Mouse (Mus musculus) embryonic facial prominence, embryonic 15.5 days (tissue): Measurements from ENCODE around the gene Aff1. TPM values are rescaled to one million over a fixed set of nuclear protein-coding genes. Genes with fewer than 3 reads are reported as not detected.

Experiments
- ATAC-seq: fragments of 200-750 bp; cut with Nextera tagmentation; 2 replicates; pipeline ENCODE4 v1.8.0; 2017; ENCODE audit warnings: low read depth, moderate TSS enrichment; ENCODE audit not compliant: insufficient number of reproducible peaks, low FRiP score, low TSS enrichment
- H3K27ac ChIP-seq: fragments of 300-500 bp; sonication (generic); replicated peaks from 2 replicates; pipeline ENCODE4 v1.5.1; 2015; ENCODE audit warnings: mild to moderate bottlenecking, inconsistent platforms
- H3K27me3 ChIP-seq: fragments of 300-500 bp; sonication (generic); 2 replicates; pipeline ENCODE4 v1.6.1; 2015; ENCODE audit warnings: inconsistent platforms
- H3K36me3 ChIP-seq: fragments of 300-500 bp; sonication (generic); 2 replicates; pipeline ENCODE4 v1.6.1; 2015; ENCODE audit warnings: mild to moderate bottlenecking, inconsistent platforms
- H3K4me1 ChIP-seq: fragments of 300-500 bp; sonication (generic); 2 replicates; pipeline ENCODE4 v1.6.1; 2015; ENCODE audit warnings: inconsistent platforms
- H3K4me2 ChIP-seq: fragments of 300-500 bp; sonication (generic); replicated peaks from 2 replicates; pipeline ENCODE4 v1.6.1; 2015; ENCODE audit warnings: mild to moderate bottlenecking, inconsistent platforms
- H3K4me3 ChIP-seq: fragments of 300-500 bp; sonication (generic); replicated peaks from 2 replicates; pipeline ENCODE4 v1.5.1; 2015; ENCODE audit warnings: mild to moderate bottlenecking, inconsistent platforms
- H3K9ac ChIP-seq: fragments of 300-500 bp; sonication (generic); 2 replicates; pipeline ENCODE4 v1.6.1; 2015; ENCODE audit warnings: inconsistent platforms
- H3K9me3 ChIP-seq: fragments of 300-500 bp; sonication (generic); replicated peaks from 2 replicates; pipeline ENCODE4 v1.6.1; 2016; ENCODE audit warnings: inconsistent platforms
- WGBS: fragments of 180-500 bp; shearing (Covaris S2); methylation state at CpG from one replicate; pipeline ENCODE4 v1.1.7; 2015; 5-methylcytosine and 5-hydroxymethylcytosine counted together
- polyA plus RNA-seq: library from polyadenylated mRNA; unstranded; fragments of >200 nt; fragmentation: Nextera tagmentation; extraction: Ambion mirVana; gene quantifications from 2 replicates; pipeline ENCODE4 v1.2.1, GENCODE M21; 2015

The Aff1 gene
- polyA plus RNA-seq, 1 experiment from 2014 or later: 7.1 TPM

DNA sequence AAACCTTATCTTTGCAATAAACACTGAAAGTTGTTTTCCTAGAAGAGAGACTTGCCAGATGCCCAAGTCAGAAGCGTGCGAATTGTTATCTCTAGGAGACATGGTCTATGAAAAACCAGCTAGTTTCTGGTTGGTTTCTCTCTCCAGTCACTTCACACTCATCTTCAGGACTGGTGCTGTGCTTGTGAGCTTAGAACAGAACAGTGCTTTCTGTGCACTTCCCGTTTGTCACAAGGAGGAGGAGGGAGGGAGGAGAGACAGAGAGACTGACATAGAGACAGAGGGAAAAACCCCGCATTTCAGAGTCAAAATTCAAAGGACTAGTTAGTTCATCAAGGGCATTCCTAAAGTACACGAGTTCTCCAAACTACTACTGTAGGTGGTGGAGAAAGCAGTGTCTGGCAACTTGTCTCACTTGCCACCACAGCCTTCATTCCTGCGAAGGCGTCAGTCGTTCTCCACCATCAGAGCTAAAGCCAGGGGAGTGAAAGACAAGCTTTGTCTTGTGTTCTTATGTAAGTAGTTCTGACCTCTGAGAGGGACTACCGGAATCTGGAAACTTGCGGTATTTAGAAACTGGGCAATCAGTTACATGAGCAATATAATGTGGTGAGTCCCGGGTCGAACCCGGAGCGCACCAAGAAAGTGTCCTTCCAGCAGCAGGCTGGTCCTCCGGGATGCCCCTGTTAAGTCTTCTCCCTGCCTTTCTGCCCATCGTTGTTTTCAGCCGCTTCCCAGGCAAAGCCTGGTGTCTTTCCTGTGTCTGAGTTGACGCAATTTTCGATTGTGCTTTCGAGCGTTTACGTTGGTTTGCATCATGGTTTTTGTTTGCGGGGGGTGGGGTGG, 60.7 kb downstream of the Aff1 start:
- peak overlapping the region; percentile 62 for H3K4me2 ChIP-seq
- peak overlapping the region; percentile 12 for H3K9ac ChIP-seq
- no peaks in the 10 kb centered on the region for H3K36me3 ChIP-seq
- H3K4me1 ChIP-seq: peaks cover 18% of the 10 kb centered on the region
- H3K27me3 ChIP-seq: no peaks in the 10 kb centered on the region
- no peaks in the 10 kb centered on the region for H3K9me3 ChIP-seq
- ATAC-seq: no peak
- H3K4me3 ChIP-seq: peak overlapping the region; percentile 77
- WGBS: 3% methylated on average over 23 of the region's 23 CpGs
- H3K27ac ChIP-seq: peak overlapping the region; percentile 97

DNA sequence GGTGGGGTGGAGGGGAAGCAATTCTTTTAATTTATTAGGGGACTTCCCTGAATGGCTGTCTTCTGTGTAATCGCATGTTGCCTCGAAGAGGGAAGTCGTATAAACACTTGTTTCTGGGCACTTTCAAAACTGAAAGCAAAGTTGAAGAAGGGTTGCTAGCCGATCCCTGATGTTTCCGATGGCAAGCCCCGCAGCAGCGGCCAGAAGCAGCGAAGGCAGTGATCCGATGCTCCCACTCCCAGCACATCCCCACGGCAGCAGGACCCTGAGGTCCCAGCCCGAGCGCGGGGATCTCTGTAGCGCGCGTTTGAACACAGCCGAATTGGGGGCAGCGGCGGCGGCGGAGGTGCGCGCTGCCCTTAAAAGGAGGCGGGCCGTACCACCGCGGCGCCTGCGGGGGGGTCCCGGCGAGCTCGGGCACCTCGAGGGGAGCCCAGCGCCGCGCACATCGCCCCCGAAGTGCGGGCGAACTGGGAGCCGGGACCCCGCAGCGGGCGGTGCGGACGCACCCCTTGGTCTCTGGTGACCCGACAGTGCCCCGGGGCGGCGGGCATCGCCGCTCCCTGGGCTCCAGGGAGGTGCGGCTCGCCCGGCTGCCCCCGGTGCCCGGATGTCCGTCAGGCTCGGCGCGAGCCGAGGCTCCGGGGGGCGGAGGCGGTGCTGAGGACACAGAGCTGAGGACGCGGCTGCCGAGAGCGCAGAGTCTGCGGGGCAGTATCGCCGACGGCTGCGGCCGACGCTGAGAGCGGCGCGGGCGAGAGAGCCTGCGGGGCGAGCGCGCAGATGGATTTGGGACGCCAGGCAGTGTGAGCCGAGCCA, 61.5 kb downstream of the Aff1 start:
- H3K4me3 ChIP-seq: peak overlapping the region; percentile 77
- WGBS: under 1% methylated on average over 83 of the region's 86 CpGs
- H3K4me2 ChIP-seq: peak overlapping the region; percentile 62
- no peaks in the 10 kb centered on the region for H3K27me3 ChIP-seq
- no peaks in the 10 kb centered on the region for H3K36me3 ChIP-seq
- peak overlapping the region; percentile 70 for H3K9ac ChIP-seq
- H3K9me3 ChIP-seq: no peaks in the 10 kb centered on the region
- peak overlapping the region; percentile 97 for H3K27ac ChIP-seq
- peaks cover 18% of the 10 kb centered on the region for H3K4me1 ChIP-seq
- ATAC-seq: peak; percentile 93

DNA sequence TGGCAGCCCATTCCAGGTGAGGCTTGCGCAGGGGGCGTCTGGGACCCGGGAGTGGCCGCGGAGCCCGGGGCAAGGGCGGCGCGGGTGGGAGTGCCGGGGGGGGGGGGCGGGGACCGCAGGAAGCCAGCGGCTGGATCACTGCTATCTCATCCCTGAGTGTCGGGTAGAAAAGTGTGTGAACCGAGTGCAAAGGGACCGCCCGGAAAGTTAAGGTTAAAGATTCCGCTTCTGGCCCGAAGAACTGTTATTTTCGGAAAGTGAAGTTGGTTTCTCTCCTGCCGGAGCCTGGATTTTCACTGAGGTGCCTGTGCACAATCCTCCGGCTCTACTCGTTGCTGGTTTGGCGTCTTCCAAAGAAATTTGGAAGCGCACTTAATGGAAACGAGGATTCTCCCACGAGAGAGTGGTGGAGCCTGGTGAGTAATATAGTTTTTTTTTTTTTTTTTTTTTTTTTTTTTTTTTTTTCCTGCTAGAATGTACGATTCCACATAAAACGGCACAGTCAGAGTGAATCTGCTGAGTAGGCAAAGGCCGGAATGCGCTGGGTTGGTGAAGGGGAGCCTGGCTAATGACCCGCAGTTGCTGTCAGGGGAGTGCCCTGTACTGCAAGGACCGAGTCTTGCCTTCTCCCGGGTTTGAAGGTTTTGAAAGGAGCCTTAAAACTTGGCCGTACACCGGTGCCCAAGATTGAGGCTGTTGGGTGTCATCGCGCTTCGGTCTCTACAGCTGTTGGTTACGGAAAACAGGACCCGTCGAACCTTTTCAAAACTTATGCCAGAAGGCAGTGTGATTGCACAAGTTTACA, 62.4 kb downstream of the Aff1 start:
- Histone ChIP-seq H3K36me3 (no peaks in the 10 kb centered on the region), H3K27me3 (no peaks in the 10 kb centered on the region), H3K4me3 (peak overlapping the region; percentile 77), H3K9ac (peak overlapping the region; percentile 70), H3K4me1 (peaks cover 18% of the 10 kb centered on the region), H3K9me3 (no peaks in the 10 kb centered on the region), H3K4me2 (peak overlapping the region; percentile 62), H3K27ac (peak overlapping the region; percentile 97)
- 3% methylated on average over 31 of the region's 42 CpGs for WGBS
- peak; percentile 58 for ATAC-seq

DNA sequence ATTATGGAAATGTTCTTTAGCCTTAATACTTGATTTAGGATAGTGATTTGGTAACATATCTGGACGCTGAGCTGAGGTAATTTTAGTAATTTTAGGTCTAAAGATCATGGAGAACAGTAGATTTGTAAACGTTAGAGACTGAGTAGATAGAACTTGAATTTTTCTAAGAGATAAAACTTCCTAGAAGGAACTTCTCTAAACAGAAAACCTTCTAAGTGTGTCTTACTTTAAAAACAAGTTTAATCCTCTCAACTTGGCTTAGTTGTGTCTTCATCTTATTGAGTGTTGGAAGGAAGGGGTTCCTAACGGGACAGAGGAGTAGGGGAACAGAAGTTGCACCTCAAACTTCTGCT, 62.9 kb downstream of the Aff1 start:
- Histone ChIP-seq H3K4me1 (peaks cover 17% of the 10 kb centered on the region), H3K27me3 (no peaks in the 10 kb centered on the region), H3K27ac (no peak overlapping the region), H3K9ac (no peak overlapping the region), H3K4me3 (peak overlapping the region; percentile 77), H3K9me3 (no peaks in the 10 kb centered on the region), H3K36me3 (no peaks in the 10 kb centered on the region), H3K4me2 (peak overlapping the region; percentile 62)
- WGBS: 49% methylated on average over 3 of the region's 3 CpGs
- ATAC-seq: no peak

DNA sequence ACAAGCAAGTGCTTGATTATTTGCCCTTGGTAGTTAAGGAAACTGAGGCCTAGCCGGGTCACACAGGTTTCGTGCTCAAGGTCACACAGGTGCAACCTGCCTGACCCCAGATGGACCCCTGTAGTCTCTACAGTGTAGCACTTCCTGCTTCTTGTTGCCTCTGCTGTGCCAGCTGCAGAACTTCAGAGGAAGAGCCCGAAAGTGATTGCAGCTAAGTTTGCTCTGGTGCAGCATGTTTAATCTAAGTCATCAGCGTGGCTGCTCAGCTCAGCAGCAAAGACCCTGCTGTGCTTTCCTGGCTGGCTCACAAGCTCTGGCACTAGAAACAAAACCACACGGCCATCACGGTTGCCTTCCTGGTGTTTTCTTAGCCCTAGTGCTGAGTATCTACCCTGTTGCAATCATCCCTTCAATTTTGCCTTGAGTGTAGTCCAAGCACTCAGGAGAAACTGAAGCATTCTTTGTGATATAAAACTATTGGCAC, 64.1 kb downstream of the Aff1 start:
- Histone ChIP-seq H3K36me3 (no peaks in the 10 kb centered on the region), H3K27ac (no peak overlapping the region), H3K9me3 (no peaks in the 10 kb centered on the region), H3K4me1 (peaks cover 27% of the 10 kb centered on the region), H3K9ac (no peak overlapping the region), H3K4me3 (no peak overlapping the region), H3K27me3 (no peaks in the 10 kb centered on the region), H3K4me2 (no peak overlapping the region)
- 66% methylated on average over 6 of the region's 6 CpGs for WGBS
- ATAC-seq: no peak

DNA sequence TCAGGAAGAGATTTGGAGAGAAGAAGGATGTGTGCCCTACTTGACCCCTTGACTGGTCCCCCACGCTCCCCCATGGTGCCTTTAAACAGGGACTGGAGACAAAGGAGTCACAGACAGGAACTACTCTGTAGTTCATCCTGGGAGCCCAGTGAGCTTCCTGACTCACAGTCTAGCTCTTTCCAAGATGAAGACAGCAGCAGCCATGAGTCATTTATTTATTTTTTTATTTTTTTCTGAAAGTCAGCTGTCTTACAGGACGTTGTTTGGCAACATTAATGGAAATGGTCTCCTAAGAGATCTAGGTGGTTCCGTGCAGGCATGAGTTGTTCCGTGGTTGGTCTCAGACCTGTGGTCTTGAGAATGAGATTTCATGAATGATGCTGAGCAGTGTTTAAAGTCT, 66.3 kb downstream of the Aff1 start:
- H3K4me3 ChIP-seq: no peak overlapping the region
- no peaks in the 10 kb centered on the region for H3K36me3 ChIP-seq
- H3K27me3 ChIP-seq: no peaks in the 10 kb centered on the region
- no peak overlapping the region for H3K27ac ChIP-seq
- H3K9me3 ChIP-seq: no peaks in the 10 kb centered on the region
- no peak for ATAC-seq
- WGBS: 55% methylated on average over 4 of the region's 4 CpGs
- no peak overlapping the region for H3K4me2 ChIP-seq
- H3K4me1 ChIP-seq: peaks cover 19% of the 10 kb centered on the region
- no peak overlapping the region for H3K9ac ChIP-seq

DNA sequence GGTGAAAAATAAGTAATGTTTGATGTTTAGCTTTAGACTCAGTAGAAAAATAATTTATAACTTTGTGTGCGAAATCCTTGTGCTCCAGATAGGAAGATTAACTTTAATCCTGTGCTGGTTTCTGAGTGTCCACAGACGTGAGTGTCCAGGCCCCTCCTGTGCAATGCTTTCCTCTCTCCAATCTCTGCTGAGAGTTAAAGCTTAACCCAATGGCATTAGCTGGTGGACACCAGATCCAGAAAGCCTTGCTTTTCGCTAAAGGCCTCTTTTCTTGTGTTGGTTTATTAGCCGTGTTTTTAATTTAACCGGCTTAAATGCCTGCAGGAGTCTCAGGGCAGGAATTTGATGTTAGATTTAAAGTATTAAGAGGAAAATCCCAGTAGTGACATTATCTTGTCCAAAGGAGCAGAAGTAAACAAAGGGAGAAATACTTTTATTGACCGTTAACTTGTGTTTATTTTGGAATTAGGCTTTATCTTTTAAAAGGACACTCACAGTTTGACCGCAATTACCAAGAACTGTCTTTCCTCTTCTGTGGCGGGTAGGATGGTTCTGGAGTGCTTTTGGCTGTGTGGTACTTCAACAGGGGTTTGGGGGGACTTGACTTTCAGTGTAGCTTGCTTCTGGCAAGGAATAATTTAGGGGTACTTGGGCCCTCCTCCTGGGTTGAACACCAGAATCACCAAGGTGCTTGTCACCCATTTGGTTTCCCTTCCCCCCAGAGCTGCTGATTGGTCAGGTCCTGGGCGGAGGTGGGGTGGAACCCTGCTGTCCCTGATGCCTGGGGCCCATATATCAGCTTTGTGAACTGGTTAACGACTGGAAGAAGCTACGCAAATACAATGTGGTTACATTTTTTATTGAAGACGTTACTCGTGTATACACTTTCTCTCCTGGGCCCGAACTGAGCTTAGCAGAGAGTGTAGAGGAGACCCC, 67.6 kb downstream of the Aff1 start:
- no peaks in the 10 kb centered on the region for H3K9me3 ChIP-seq
- no peaks in the 10 kb centered on the region for H3K27me3 ChIP-seq
- peak overlapping the region; percentile 68 for H3K4me2 ChIP-seq
- H3K4me3 ChIP-seq: peak overlapping the region; percentile 37
- peaks cover 19% of the 10 kb centered on the region for H3K4me1 ChIP-seq
- 50% methylated on average over 14 of the region's 14 CpGs for WGBS
- H3K27ac ChIP-seq: peak overlapping the region; percentile 65
- 0 out of 2 replicates have a peak overlapping the region, but pooled peaks have one; percentile 10 for H3K9ac ChIP-seq
- H3K36me3 ChIP-seq: no peaks in the 10 kb centered on the region
- 0 out of 2 replicates have a peak, but pooled peaks have one; percentile 19 for ATAC-seq

DNA sequence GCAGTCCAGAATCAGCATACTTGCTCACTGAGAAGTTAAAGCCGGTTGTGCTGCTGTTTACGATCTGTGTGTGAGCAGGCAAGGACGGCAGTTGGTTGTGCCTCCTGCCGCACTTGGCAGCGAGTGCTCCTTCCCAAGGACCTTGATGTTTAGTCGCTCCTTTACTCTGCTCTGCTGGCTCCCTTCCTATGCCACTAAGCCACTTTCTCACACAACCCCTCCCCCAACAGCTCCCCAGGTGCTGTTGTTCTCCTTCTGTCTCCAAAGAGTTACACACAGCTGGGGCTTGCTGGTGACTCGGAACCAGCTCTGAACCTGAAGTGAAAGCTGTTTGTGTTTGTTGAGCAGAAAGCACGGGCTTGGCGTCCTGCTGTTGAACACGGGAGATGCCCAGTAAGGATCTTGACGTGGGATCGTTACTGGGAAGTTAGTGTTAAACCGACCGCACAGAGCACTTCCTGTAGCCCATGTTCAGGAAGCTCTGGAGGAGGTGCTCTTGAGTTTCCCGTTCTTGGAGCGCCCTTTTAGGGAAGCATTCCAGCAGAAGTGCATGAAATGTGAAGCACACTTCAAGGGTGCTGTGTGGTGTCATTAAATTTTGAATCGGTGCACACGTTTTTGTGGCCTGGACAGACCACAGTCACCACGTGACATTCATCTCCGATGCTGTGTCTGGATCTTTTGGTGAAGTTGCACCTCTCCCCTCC, 68.4 kb downstream of the Aff1 start:
- 0 out of 2 replicates have a peak, but pooled peaks have one; percentile 43 for ATAC-seq
- Histone ChIP-seq H3K9me3 (no peaks in the 10 kb centered on the region), H3K36me3 (no peaks in the 10 kb centered on the region), H3K27me3 (no peaks in the 10 kb centered on the region), H3K4me2 (peak overlapping the region; percentile 68), H3K4me3 (peak overlapping the region; percentile 37), H3K9ac (peak overlapping the region; percentile 10; the same call in 1 of the 2 replicates), H3K4me1 (peaks cover 19% of the 10 kb centered on the region), H3K27ac (peak overlapping the region; percentile 65)
- 2% methylated on average over 20 of the region's 20 CpGs for WGBS

DNA sequence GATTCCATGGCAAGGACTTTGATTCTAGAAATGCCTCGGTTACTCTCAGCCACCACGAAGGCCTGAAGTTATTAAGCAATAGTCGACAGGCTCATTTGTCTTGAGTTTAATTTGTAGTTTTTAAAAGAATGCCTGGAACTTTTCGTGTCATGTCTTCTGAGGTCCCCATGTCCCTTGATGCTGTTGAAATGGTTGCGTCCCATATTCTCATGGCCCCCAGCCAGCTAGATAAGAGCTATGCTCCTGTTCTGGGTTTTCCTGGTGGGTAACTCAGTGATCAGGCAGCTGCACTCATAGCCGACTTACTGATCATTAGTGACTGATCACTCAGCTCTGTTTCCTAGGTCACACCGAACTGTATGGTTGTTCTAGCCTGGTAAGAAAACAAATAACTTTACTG, 69.6 kb downstream of the Aff1 start:
- WGBS: 79% methylated on average over 7 of the region's 7 CpGs
- Histone ChIP-seq H3K4me1 (peaks cover 13% of the 10 kb centered on the region), H3K9me3 (no peaks in the 10 kb centered on the region), H3K27me3 (no peaks in the 10 kb centered on the region), H3K4me2 (no peak overlapping the region), H3K36me3 (no peaks in the 10 kb centered on the region), H3K9ac (no peak overlapping the region), H3K27ac (no peak overlapping the region), H3K4me3 (no peak overlapping the region)
- ATAC-seq: no peak
